Mouse (Mus musculus): ENCODE data around the gene Gatc. TPM values are rescaled to one million over a fixed set of nuclear protein-coding genes. Genes with fewer than 3 reads are reported as not detected.

Gene Gatc
- polyA plus RNA-seq, 2 experiments: 11.6 to 15.4 TPM

- 9% methylated on average over 11 of the region's 11 CpGs for WGBS (ENCODE audit: insufficient replicate concordance)
- H3K4me2 ChIP-seq (ENCODE audit: low read depth): peak overlapping the region; percentile 93
- DNase-seq (ENCODE audit: low read depth in 3 of 3, low spot score in 3 of 3): peak in 1 of 3 experiments; percentile 61
- no peaks in the 10 kb centered on the region for H3K27me3 ChIP-seq (ENCODE audit: control insufficient read depth, insufficient read depth, low read length)
- peak; percentile 81 for ATAC-seq (ENCODE audit: insufficient read depth)
- H3K9ac ChIP-seq (replicated peaks): peak overlapping the region; percentile 97
- TF ChIP-seq CTCF (IDR thresholded peaks at IDR 0.05; ENCODE audit: low read depth) (0 out of 2 replicates have a peak, but pooled peaks have one; percentile 17), EP300 (IDR thresholded peaks at IDR 0.05; ENCODE audit: low read depth) (no peak)
- peaks cover 21 to 24% of the 10 kb centered on the region in 2 experiments for H3K4me1 ChIP-seq (replicated peaks; ENCODE audit: control insufficient read depth in 2 of 2, insufficient read depth in 2 of 2, low read length in 1 of 2)
- H3K9me3 ChIP-seq (ENCODE audit: control insufficient read depth, low read length): no peaks in the 10 kb centered on the region
- H3K36me3 ChIP-seq (replicated peaks; ENCODE audit: control insufficient read depth, insufficient read depth, low read depth): peaks cover 22% of the 10 kb centered on the region
- peak overlapping the region; percentile 92 for H3K27ac ChIP-seq
- peak overlapping the region; percentile 90 to 93 for H3K4me3 ChIP-seq (ENCODE audit: insufficient read depth in 1 of 2, low read depth in 2 of 2, low read length in 2 of 2)
Measured at GRCm38 (mm10) chr5:115326256-115326831, 14.6 kb downstream of the Gatc start.

- H3K4me1 ChIP-seq (replicated peaks; ENCODE audit: control insufficient read depth in 2 of 2, insufficient read depth in 2 of 2, low read length in 1 of 2): peaks cover 8 to 25% of the 10 kb centered on the region in 2 experiments
- H3K27me3 ChIP-seq (ENCODE audit: control insufficient read depth, insufficient read depth, low read length): no peaks in the 10 kb centered on the region
- peak overlapping the region; percentile 52 to 62 for H3K4me3 ChIP-seq (ENCODE audit: insufficient read depth in 1 of 2, low read depth in 2 of 2, low read length in 2 of 2)
- peak in 1 of 3 experiments; percentile 58 for DNase-seq (ENCODE audit: low read depth in 3 of 3, low spot score in 3 of 3)
- H3K9me3 ChIP-seq (ENCODE audit: control insufficient read depth, low read length): no peaks in the 10 kb centered on the region
- H3K27ac ChIP-seq: peak overlapping the region; percentile 23
- peak overlapping the region; percentile 88 for H3K4me2 ChIP-seq (ENCODE audit: low read depth)
- TF ChIP-seq CTCF (IDR thresholded peaks at IDR 0.05; ENCODE audit: low read depth) (peak; percentile 74), EP300 (IDR thresholded peaks at IDR 0.05; ENCODE audit: low read depth) (no peak)
- H3K9ac ChIP-seq (replicated peaks): peak overlapping the region; percentile 67
- WGBS (ENCODE audit: insufficient replicate concordance): 2% methylated on average over 22 of the region's 22 CpGs
- no peaks in the 10 kb centered on the region for H3K36me3 ChIP-seq (replicated peaks; ENCODE audit: control insufficient read depth, insufficient read depth, low read depth)
- ATAC-seq (ENCODE audit: insufficient read depth): peak; percentile 68
Measured at GRCm38 (mm10) chr5:115319004-115319940, 21.7 kb downstream of the Gatc start.

- Histone ChIP-seq H3K4me3 (ENCODE audit: insufficient read depth in 1 of 2, low read depth in 2 of 2, low read length in 2 of 2) (no peak overlapping the region), H3K4me2 (ENCODE audit: low read depth) (no peak overlapping the region), H3K9me3 (ENCODE audit: control insufficient read depth, low read length) (no peaks in the 10 kb centered on the region), H3K27me3 (ENCODE audit: control insufficient read depth, insufficient read depth, low read length) (no peaks in the 10 kb centered on the region), H3K4me1 (replicated peaks; ENCODE audit: control insufficient read depth in 2 of 2, insufficient read depth in 2 of 2, low read length in 1 of 2) (peaks cover 20 to 37% of the 10 kb centered on the region in 2 experiments), H3K9ac (replicated peaks) (no peak overlapping the region), H3K36me3 (replicated peaks; ENCODE audit: control insufficient read depth, insufficient read depth, low read depth) (no peaks in the 10 kb centered on the region), H3K27ac (no peak overlapping the region)
- TF ChIP-seq CTCF (IDR thresholded peaks at IDR 0.05; ENCODE audit: low read depth): no peak
- TF ChIP-seq EP300 (IDR thresholded peaks at IDR 0.05; ENCODE audit: low read depth): no peak
- ATAC-seq (ENCODE audit: insufficient read depth): no peak
- 12% methylated on average over 10 of the region's 10 CpGs for WGBS (ENCODE audit: insufficient replicate concordance)
- no peak for DNase-seq (ENCODE audit: low read depth in 3 of 3, low spot score in 3 of 3)
Measured at GRCm38 (mm10) chr5:115317645-115318328, 23.2 kb downstream of the Gatc start.

- Histone ChIP-seq H3K4me2 (ENCODE audit: low read depth) (no peak overlapping the region), H3K9ac (replicated peaks) (no peak overlapping the region), H3K36me3 (replicated peaks; ENCODE audit: control insufficient read depth, insufficient read depth, low read depth) (no peaks in the 10 kb centered on the region), H3K27me3 (ENCODE audit: control insufficient read depth, insufficient read depth, low read length) (no peaks in the 10 kb centered on the region), H3K27ac (no peak overlapping the region), H3K4me1 (replicated peaks; ENCODE audit: control insufficient read depth in 2 of 2, insufficient read depth in 2 of 2, low read length in 1 of 2) (peaks cover 27 to 43% of the 10 kb centered on the region in 2 experiments), H3K4me3 (ENCODE audit: insufficient read depth in 1 of 2, low read depth in 2 of 2, low read length in 2 of 2) (no peak overlapping the region), H3K9me3 (ENCODE audit: control insufficient read depth, low read length) (no peaks in the 10 kb centered on the region)
- 29% methylated on average over 14 of the region's 14 CpGs for WGBS (ENCODE audit: insufficient replicate concordance)
- no peak for ATAC-seq (ENCODE audit: insufficient read depth)
- no peak for DNase-seq (ENCODE audit: low read depth in 3 of 3, low spot score in 3 of 3)
- TF ChIP-seq CTCF (IDR thresholded peaks at IDR 0.05; ENCODE audit: low read depth): no peak
- no peak for TF ChIP-seq EP300 (IDR thresholded peaks at IDR 0.05; ENCODE audit: low read depth)
Measured at GRCm38 (mm10) chr5:115316968-115317644, 23.9 kb downstream of the Gatc start.
